Mouse (Mus musculus) embryonic facial prominence, embryonic 13.5 days (tissue): ENCODE measurements around the gene Cacng2. TPM values are rescaled to one million over a fixed set of nuclear protein-coding genes. Genes with fewer than 3 reads are reported as not detected.

Experiments
- polyA plus RNA-seq: library from polyadenylated mRNA; unstranded; fragments of >200 nt; fragmentation: Nextera tagmentation; extraction: Ambion mirVana; gene quantifications from 2 replicates; pipeline ENCODE4 v1.2.1, GENCODE M21; 2015

The Cacng2 gene
- polyA plus RNA-seq, 1 experiment from 2014 or later = 0.14 TPM

Other genes starting within 250 kb of the Cacng2 start
- gene Txn2, start 191.0 kb downstream of the Cacng2 start, polyA plus RNA-seq = 236 and 244 TPM in 2 replicates
- 7.7 and 7.9 TPM in 2 replicates for gene Foxred2, start 163.3 kb downstream of the Cacng2 start, polyA plus RNA-seq
- 196 and 204 TPM in 2 replicates for gene Eif3d, start 149.2 kb downstream of the Cacng2 start, polyA plus RNA-seq
- 83.5 and 94.3 TPM in 2 replicates for gene Ift27, start 54.1 kb upstream of the Cacng2 start, polyA plus RNA-seq
- gene Pvalb, start 86.4 kb upstream of the Cacng2 start, polyA plus RNA-seq = not detected in 2 replicates
- 2.4 and 3.8 TPM in 2 replicates for gene Ncf4, start 124.8 kb upstream of the Cacng2 start, polyA plus RNA-seq
- 0.23 and 0.70 TPM in 2 replicates for gene Csf2rb2, start 185.7 kb upstream of the Cacng2 start, polyA plus RNA-seq
- gene Csf2rb, start 205.7 kb upstream of the Cacng2 start, polyA plus RNA-seq = 1.6 and 1.9 TPM in 2 replicates